Mouse (Mus musculus) brain, embryonic 14.5 days (tissue): Measurements from ENCODE around the gene Lmtk2. TPM values are rescaled to one million over a fixed set of nuclear protein-coding genes. Genes with fewer than 3 reads are reported as not detected.

ENCODE experiments used
- DNase-seq: peaks from one replicate; pipeline ENCODE4 v3.0.0-alpha.2; 2011; ENCODE audit warnings: low read depth
- CTCF ChIP-seq: fragments of 200-500 bp; IDR thresholded peaks from 2 replicates; pipeline ENCODE4 v1.5.1; 2012; ENCODE audit warnings: inconsistent platforms, mild to moderate bottlenecking, moderate library complexity, borderline replicate concordance; ENCODE audit not compliant: insufficient read depth, insufficient read length; ENCODE audit errors: extremely low read depth
- POLR2A ChIP-seq: fragments of 200-500 bp; IDR thresholded peaks from 2 replicates; pipeline ENCODE4 v1.6.1; 2012; ENCODE audit warnings: mild to moderate bottlenecking, inconsistent platforms, borderline replicate concordance; ENCODE audit not compliant: poor library complexity, insufficient read depth, insufficient read length, severe bottlenecking; ENCODE audit errors: extremely low read depth
- polyA plus RNA-seq: library from polyadenylated mRNA; depleted of rRNA; stranded (reverse); fragments of >200 nt; gene quantifications from 2 replicates; pipeline ENCODE4 v1.2.3, GENCODE M21; 2012

The Lmtk2 gene
- polyA plus RNA-seq, 1 experiment: 24.8 TPM

GRCm38 (mm10) chr5:144162813-144163517 lies 62.7 kb downstream of the Lmtk2 start:
- peak; percentile 11 for DNase-seq

GRCm38 (mm10) chr5:144165756-144166155 lies 65.5 kb downstream of the Lmtk2 start:
- no peak for DNase-seq
- TF ChIP-seq POLR2A (no peak), CTCF (no peak)

More at GRCm38 (mm10) chr5:144162813-144163517, 62.7 kb downstream of the Lmtk2 start:
- TF ChIP-seq CTCF: no peak
- TF ChIP-seq POLR2A: no peak

- TF ChIP-seq POLR2A: no peak
- no peak for TF ChIP-seq CTCF
- peak; percentile 59 for DNase-seq
Observed at GRCm38 (mm10) chr5:144169275-144169975, 69.2 kb downstream of the Lmtk2 start.

GRCm38 (mm10) chr5:144173648-144174047 lies 73.4 kb downstream of the Lmtk2 start:
- TF ChIP-seq POLR2A (no peak), CTCF (no peak)
- DNase-seq: no peak

- no peak for DNase-seq
- TF ChIP-seq POLR2A: no peak
- TF ChIP-seq CTCF: no peak
Observed at GRCm38 (mm10) chr5:144178216-144178615, 78.0 kb downstream of the Lmtk2 start.

- no peak for DNase-seq
- no peak for TF ChIP-seq POLR2A
- TF ChIP-seq CTCF: no peak
Observed at GRCm38 (mm10) chr5:144181249-144181648, 81.0 kb downstream of the Lmtk2 start.

- TF ChIP-seq CTCF: no peak
- no peak for TF ChIP-seq POLR2A
Observed at GRCm38 (mm10) chr5:144182542-144183247, 82.5 kb downstream of the Lmtk2 start.

GRCm38 (mm10) chr5:144183248-144183559 lies 83.0 kb downstream of the Lmtk2 start:
- no peak for DNase-seq
- TF ChIP-seq POLR2A (no peak), CTCF (no peak)

More at GRCm38 (mm10) chr5:144182542-144183247, 82.5 kb downstream of the Lmtk2 start:
- no peak for DNase-seq

GRCm38 (mm10) chr5:144183647-144184335 lies 83.6 kb downstream of the Lmtk2 start:
- TF ChIP-seq CTCF (no peak), POLR2A (no peak)
- no peak for DNase-seq

GRCm38 (mm10) chr5:144184350-144185045 lies 84.3 kb downstream of the Lmtk2 start:
- TF ChIP-seq CTCF (no peak), POLR2A (no peak)
- no peak for DNase-seq

GRCm38 (mm10) chr5:144188422-144188821 lies 88.2 kb downstream of the Lmtk2 start:
- no peak for DNase-seq
- TF ChIP-seq CTCF (no peak), POLR2A (no peak)

GRCm38 (mm10) chr5:144189327-144189726 lies 89.1 kb downstream of the Lmtk2 start:
- no peak for DNase-seq
- TF ChIP-seq CTCF (no peak), POLR2A (no peak)
